Mouse (Mus musculus) cerebellum, postnatal 14 days (tissue): Measurements from ENCODE around the gene Kcnj11.

ENCODE experiments used
- DNase-seq, 2 experiments: peaks; one replicate each; pipeline ENCODE4 v3.0.0; 2021; ENCODE audit warnings: mixed read lengths in 2 of 2

The Kcnj11 gene

DNA sequence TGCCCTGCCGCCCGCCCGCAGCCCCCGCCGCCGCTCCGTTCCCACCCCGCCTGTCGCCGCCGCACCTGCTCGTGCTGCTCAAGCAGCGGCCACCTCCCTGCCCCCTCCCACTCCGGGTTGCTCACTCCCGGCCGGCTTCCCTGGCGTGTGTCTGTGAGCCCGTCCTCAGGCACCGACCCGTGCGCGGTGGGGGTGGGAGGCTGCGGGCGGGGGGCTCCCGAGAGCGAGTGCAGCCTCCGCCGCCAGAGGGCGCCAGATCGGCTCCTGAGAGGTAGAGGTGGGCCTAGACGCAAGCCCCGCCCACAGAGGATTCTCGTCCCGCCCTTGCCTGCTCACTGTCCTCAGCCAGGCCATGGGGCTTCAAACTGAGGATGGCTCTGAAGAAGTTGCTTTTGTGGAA, at the start of gene Kcnj11:
Kcnj11 (minus strand) TSS at position 202 of the 400 bp plus-strand sequence.
- DNase-seq, result peak; percentile 96 to 98

DNA sequence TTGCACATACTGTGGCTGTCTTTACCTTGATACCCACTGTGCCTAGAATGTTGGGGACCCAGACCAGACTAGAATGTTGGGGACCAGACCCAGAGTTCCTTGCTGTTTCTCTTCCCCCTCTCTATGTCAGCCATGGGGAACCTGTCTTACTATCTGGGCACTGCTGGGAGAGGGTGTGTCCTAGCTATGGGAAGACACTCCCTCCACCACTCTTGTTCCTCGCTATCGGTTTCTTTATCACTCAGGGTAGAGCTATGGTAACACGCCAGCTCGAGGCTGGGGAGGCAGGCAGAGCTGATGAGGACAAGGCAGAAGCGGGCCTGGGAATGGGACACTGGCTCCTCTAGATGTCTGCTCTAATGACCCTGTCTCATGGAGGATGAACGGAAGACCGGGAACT, 46.9 kb upstream of the Kcnj11 start:
- no peak for DNase-seq

DNA sequence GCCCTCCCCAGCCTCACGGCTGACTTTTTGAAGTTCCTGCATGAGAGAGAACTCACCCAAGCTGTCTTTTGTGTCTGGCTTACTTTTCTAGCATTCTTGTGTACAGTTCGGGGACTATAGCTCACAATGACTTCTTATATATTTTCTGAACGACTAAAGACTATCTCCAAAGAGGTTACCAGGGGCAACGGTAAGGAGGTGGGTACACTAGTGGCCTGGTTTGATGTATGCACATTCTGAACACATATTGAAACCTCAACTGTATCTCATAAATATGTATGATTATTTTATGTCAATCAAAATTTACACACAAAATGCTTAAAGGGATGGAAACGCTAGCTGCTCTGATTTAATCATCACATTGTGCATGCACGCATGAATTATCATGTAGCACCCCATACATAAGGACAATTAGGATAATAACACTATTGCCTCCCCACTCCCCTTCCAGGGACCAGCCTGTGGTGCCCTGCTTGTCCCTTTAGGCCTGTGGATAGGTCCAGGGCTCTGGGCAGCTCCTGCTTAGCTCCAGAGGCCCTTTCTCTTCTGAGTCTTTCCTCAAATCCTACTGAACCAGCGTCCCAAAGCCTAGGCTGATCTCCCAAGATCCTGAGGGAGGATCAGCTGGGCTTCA, 46.2 kb upstream of the Kcnj11 start:
- no peak for DNase-seq

DNA sequence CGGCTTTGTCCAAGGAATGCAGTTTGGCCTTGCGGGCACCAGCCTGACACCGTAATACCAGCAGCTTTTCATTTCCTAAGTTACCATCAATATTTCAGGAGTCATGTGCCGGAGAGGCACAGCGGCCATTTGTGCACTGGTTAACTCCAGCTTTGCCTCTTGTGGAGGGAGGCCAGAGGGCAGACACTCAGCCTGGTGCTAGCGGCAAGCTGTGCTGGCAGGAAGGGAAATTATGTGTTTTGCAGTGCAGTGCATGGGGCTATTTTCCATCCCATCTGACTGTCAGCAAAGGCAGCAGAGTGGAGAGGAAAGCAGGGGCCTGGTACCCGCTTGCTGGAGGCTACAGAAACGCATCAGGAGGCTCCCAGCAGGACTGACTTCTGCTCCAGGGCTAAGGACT, 43.5 kb upstream of the Kcnj11 start:
- DNase-seq, result peak; percentile 52 to 53

DNA sequence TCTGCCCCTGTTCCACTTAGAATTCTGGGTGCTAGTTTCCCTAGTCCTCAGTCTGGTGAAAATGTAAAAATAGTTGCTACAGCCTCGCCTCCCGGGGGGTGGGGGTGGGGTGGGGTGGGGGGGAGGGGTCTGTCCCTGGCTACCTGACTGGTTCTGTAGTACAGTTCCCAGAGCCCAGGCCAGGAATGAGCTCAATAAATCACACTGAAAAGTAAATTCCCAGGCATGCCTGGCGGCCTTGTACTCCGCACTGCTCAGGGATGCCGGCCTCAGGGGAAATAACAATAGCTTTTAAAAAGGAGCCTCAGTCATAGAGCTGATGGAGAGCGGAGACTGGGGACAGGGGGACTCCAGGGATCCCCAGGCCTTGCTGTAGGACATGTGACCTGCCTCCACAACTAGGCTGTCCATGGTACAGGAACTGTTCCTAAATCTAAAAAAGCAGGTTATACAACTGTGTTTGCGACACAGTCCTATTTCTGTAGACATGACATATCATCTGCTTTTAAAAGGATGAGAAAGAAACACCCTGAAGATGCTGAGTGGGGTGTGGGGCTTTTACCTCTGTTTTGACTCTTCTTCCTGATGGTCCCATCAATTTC, 37.9 kb upstream of the Kcnj11 start:
- no peak for DNase-seq

DNA sequence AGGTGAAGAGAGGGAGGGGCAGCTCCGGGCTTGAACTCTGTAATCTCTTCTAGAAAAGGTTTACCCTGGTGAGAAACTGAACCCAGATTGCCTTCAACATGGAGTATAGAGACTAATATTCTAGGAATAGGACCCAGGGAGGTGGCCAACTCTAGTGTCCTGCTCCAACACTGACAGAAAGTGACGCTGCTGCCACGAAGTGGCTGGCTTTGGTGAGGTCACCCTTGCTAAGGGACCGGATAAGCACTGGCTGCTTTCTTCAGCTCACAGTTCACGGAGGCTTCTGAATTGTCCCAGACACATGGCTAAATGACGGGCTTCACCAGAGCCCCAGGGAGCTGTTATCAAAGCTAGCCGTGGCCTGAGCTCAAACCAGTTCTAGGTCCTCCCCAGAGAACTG, 33.3 kb upstream of the Kcnj11 start:
- DNase-seq, result no peak

DNA sequence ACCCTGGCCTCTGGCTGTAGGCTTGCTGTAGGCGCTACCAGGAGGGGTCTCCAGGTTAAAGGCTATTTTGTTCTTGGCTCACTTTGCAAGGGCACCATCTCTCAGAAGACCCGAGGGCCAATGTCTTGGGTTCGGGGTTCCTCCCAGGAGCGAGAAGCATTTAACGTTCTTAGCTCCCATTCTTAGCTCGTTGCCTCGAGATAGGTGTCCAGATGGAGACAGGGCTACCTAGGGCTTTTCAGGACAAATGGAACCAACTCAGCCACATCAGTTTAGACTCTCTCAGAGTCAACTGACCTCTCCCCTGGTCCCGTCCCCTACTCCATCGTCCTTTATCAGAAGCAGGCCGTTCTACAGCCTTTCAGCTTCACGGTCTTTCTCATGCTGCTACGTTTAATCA, 31.7 kb upstream of the Kcnj11 start:
- DNase-seq, result no peak

DNA sequence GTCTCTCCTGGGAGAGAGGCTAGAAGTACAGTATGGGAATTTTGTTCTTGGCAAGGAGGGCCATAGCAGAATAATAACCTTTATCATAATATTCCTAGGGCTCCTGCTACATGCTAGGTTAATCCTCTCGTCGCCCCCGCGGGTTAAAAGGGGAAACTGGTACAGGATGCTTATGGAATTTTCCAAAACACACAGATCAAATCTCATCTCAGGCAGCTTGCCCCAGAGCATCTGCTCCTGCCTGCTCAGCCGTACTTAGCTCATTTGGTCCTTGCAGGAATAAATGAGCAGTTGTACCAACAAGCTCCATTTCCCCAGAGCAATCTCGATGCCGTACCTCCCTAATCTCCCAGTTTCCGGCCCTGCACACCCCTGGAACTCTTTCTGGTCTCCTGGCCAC, 31.2 kb upstream of the Kcnj11 start:
- peak in 1 of 2 experiments; percentile 38 for DNase-seq

DNA sequence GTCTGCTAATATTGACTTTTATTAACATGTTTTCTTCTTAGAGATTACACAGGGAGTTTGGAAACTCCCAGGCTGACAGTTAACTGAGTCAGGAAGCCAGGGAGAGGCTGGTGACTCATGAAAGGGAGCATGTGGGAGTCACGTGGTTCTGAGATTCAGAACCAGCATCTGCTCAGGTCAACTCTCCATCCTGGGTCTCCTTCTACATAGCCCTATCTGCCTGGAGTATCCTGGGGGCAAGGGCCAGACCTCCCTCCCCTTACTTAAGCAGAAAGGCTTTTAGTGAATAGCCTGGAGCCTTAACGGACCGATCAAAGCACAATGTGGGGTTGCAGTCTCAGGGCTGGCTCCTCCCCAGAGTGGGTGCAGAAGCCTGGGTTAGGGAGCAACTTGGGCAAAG, 30.7 kb upstream of the Kcnj11 start:
- no peak for DNase-seq

DNA sequence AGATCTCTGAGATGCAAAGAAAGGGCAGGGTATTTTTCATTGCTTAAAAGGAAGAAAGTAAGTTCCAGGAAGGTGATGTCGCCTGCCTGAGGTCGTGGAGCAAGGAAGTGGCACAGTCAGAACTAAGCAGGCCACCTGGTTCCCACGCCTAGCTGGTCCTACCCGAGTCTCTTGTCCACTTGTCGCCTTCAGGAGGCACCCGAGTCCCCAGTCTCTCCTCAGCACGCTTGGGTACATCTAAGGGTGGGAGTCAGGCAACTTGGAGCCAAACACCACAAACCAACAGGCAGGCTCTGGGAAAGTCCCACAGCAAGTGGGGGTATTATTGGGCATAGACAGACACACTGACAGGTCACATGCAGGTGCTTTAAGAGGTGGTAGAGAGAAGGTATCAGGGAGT, 30.2 kb upstream of the Kcnj11 start:
- no peak for DNase-seq

DNA sequence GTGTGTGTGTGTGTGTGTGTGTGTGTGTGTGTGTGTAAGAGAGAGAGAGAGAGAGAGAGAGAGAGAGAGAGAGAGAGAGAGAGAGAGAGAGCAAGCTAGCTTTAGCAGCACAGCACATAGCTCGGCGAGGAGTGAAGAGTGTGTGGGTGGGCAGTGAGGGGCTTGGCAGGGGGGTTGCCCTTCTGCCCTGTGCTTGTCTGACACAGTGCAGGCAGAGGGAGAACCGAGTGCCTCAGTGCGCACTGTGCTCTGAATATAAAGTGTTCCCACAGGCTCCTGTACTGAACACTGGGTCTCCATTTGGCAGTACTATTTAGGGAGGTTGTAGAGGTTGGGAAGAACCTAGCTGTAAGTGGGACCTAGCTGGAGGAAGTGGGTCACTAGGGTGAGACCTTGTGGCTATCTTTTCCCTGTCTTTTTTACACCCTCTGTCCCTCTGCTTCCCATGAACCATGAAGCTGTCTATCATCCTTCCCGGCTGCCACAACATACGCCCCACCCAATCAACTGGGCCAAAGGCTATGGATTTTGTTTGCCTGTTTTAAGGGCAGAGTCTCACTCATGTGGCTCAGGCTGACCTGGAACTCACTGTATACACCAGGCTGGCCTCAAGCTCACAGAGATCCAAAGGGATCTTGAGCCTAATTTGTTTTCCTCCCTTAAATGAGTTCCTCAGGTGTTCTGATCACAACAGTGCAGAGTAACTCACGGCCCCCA, 29.1 kb upstream of the Kcnj11 start:
- DNase-seq, result no peak

DNA sequence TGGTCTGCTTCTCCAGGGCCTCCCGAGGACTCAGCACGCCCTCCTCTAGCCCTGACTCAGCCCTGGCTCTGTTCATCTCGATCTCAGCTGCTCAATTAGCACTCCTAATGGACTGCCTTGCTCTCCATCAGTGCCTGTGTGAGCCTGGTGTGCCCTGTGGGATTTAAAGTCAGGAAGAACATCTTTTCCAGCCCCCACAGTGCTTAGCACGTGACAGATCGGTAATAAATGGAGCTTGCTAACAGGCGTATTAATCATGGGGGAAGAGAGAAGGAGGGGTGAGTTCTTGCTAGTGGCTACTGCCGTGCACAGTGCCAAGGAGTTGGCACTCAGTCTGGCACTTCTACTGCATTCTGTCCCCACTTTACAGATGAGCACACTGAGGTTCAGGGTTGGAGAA, 27.6 kb upstream of the Kcnj11 start:
- DNase-seq, result no peak

DNA sequence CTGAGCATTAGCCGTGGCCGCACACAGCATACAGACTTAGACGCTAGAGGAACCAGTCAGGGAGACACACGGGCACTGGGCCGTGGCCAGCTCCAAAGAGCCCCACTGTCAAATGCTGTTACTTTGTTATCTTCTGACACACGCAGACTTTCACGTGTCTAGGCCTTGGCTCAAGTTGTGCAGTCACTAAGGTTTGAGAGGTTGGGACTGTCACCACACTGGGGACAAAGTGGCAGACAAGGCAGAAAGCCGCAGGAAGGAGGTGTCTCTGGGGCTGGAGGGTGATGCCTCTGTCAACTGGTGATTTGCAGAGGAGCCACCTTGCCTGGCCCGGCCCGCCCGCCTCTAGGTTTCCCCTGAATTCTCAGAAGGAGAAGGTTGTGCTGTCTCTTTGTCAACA, 24.8 kb upstream of the Kcnj11 start:
- peak in 1 of 2 experiments; percentile 9 for DNase-seq

DNA sequence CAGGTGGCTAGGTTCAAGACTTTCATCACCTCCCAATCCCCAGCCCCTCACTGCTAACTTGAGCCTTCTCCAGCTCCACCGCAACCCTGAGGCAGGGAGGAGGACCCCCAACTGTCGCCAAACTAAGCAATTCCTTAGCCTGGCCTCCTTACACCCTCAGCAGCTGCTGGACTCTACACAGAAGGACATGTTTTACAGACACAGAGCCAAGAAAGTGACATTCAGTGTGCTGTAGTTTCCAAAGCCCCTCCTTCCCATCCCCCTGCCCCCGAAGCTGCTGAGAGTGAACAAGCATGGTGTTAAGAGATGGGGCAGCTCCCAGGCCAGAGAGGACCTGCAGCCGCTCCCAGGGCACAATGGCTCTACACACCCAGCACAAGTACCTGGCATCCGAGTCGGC, 23.9 kb upstream of the Kcnj11 start:
- DNase-seq, result no peak

DNA sequence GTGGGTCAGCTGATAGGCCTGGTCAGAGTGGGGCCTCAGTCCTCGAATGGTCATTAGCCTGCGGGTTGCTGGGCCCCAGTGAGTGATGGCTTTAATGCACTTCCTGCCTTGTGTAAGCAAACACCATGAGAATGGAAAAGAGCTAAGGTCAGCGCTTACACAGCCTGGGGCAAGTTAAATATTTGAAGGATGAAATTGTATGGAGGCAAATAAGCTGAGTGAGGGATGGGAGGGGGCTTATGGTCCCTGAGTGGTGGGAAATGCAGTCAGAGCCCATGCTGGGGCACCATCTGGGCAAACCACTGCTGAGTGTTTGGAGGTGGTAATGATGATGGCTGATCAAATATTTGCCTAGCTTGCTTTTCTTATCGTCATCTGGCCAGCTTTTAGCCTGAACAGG, 22.4 kb upstream of the Kcnj11 start:
- peak in 1 of 2 experiments; percentile 19 for DNase-seq

DNA sequence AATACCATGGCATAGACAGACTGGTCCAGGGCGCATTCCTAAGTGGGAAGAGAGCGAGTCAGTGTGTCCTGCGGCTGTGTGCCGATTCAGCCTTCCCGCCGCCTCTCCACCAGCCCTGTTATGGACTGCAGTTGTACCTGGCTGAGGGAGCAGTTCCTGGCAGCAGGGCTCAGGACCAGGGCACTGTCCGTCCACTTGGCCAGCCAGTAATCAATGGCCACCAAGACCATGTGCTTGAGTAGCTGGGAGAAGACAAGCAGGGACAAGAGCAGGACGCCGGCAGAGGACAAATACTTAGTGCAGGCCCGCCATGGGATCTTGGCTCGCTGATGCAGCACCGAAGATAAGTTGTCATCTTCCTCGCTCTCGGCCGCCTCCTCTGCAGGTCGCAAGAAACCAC, 16.5 kb upstream of the Kcnj11 start:
- no peak for DNase-seq

DNA sequence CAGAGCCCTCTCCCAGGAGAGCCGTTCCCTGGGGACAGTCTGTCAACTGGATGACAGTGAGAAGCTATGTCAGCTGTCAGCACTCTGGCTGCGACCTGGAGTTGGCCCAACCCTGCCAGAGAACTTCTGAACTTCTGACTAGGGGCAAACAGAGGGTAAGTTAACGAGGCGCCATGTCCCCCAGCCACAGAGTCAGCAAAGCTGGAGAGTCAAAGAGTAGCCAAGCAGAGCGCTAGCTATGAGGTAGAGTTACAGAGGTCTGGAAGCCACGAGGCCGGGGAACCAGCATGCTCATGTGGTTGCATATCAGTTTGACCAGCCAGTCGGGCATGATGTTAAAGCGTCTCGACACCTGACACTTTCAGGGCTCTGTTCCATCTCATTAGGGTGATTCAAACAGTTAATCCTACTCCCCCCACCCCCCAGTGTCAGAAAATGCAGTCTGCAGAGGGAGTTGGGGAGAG, 15.6 kb upstream of the Kcnj11 start:
- DNase-seq, result peak; percentile 25 to 46

DNA sequence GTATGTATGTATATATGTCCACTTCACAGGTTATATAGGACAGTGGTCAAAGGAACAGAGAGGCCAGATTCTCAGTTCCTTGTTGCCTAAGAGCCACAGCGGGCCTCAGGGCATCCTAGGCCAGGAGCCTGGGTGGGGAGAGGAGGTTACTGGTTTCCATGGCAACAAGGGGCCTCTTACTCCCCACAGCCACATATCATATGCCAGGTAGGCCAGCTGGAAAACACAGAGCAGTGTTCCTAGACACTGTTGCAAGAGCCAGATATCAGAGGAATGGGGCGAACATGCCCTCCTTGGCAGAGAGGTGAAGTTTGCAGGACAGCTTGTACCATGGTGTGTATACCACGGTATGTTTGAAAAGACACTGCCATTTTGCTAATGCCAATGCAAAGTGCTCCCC, 12.9 kb upstream of the Kcnj11 start:
- DNase-seq, result peak; percentile 70 to 74

DNA sequence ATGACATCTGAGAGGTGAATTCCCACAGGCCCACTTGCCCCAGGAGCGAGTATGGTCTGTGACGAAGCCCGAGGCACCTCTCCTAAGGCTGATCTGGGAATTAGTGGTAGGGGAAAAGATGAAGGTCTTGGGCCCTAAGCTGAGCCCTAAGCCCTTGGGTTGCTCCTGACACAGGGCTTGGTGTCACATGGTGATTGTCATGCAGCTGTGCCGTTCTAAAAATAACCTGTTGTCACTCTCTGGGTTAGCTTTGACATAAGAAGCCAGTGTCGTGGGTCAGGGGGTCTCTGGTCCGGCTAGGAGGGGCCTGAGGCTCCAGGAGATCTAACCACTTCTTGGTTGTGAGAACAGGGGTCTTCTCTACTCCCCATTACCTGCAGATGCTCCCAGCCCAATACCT, 11.4 kb upstream of the Kcnj11 start:
- DNase-seq, result no peak

DNA sequence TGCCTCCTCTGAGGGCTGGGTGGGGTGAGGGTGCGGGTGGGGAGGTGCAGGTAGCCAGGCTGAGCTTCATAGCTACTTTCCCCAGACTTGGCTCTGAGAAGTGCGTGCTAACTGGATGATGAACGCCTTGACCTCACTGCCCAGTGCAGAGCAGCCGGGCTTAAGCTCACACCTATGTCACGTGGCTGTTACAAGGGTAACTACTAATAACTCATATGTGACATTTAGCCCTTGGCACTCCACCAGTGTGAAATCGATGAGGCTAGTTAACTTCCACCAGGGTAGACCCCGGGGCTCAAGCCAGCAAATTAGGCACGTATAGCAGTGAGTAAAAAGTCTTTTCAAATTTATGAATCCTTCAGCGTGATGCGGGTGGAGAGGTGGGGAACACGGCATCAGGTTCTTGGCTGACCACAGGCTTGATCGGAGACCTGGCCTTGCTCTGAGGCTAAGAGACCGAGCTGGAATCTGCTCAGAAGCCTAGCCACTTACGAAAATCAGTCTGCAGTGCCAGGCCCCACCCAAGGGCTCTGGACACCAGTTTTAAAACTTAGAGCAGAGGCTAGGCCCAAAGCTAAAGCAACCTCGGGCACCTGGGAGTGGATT, 10.8 kb upstream of the Kcnj11 start:
- DNase-seq, result peak in 1 of 2 experiments; percentile 9

DNA sequence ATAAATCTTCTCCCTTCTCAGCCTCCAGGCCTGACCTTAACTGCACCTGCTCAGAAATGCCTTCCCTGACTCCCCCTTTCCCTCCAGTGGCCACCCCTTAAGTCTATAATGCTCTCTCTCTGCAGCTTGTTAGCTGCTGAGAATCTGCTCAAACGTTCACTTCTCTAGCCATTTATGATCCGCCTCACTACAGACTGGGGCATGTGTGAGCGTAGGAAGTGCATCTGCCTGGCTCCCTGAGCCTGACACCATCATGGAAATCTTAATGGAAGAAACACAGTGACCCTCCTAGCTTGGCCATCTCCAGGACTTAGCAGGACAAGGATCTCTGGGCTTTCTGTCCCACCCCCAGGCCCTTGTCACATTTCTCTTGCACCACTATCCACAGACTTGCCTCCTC, 9.5 kb upstream of the Kcnj11 start:
- no peak for DNase-seq

DNA sequence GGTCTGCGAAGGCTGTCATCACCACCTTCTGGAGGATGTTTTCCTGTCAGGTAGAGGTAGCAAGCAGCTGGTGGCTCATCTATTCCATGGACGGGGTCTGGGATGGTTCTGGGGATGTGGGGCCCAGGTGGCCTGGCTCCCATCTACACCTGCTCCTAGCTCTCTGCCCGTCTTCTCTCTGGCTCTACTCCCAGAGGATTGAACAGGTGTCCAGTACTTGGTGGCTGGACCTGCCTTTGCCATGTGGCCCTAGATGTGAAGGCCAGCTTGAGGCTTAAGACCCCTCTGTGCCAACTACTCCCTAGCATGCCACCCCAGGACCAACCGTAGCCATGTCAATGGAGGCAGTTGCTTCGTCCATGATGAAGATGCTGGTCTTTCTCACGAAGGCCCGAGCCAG, 4.9 kb upstream of the Kcnj11 start:
- DNase-seq, result peak; percentile 61 to 66

DNA sequence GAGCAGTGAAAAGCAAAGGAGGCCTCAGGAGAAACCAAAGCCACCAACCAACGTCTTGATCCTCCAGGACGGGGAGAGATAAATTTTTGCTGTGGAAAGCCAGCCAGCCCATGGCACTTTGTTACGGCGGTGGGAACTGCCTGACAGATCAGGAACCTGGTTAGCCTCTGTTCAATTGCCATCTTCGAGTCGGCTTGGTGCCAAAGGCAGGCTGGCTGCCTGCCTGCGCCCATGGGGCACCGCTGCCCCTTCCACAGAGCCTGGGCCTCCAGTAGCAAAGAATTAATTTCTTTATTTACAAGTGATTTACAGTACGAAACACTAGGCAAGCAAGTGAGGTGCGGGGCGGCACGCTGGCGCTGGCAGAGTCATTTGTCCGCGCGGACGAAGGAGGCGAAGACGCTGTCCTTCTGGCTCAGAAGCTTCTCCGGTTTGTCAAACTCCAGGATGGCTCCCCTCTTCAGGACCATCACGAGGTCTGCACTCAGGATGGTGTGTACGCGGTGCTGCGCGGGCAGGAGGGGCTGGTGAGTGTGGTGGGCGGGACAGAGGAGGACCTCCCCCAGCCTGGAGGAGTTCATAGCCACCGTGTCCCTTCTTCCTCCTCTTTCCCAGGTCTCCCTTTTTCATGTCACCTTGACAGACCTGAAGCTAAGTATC, 3.8 kb upstream of the Kcnj11 start:
- DNase-seq, result peak; percentile 91
